Mouse (Mus musculus) fat pad, adult 2 months (tissue): ENCODE results near the gene Elac2.

Experiments
- DNase-seq: peaks from one replicate; pipeline ENCODE4 v3.0.0-alpha.2; 2011; ENCODE audit warnings: low read depth, low spot score; ENCODE audit errors: extremely low read depth

The Elac2 gene

GRCm38 (mm10) chr11:64978720-64979488 is at the start of gene Elac2:
TSS of gene Elac2 (plus strand) at chr11:64979038.
- peak; percentile 78 for DNase-seq

DNA sequence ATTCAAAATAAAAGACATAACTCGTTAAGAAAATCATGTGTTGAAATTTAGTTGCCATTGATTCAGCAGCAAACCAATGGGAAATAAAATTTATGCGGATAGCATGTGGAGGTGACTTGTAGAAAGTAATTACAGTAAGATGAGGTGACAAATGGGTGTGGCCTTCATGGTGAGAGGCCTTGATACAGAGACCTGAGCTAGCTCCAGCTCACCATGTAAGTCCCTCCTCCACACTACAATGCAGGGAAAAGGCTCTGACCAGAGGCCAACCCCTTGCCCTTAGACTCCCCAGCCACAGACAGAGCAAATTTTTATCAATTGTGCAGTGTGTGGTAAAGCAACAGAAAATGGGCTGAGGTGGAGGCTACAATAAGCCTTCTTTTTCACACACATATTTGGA is 49.7 kb upstream of the Elac2 start:
- DNase-seq: no peak

DNA sequence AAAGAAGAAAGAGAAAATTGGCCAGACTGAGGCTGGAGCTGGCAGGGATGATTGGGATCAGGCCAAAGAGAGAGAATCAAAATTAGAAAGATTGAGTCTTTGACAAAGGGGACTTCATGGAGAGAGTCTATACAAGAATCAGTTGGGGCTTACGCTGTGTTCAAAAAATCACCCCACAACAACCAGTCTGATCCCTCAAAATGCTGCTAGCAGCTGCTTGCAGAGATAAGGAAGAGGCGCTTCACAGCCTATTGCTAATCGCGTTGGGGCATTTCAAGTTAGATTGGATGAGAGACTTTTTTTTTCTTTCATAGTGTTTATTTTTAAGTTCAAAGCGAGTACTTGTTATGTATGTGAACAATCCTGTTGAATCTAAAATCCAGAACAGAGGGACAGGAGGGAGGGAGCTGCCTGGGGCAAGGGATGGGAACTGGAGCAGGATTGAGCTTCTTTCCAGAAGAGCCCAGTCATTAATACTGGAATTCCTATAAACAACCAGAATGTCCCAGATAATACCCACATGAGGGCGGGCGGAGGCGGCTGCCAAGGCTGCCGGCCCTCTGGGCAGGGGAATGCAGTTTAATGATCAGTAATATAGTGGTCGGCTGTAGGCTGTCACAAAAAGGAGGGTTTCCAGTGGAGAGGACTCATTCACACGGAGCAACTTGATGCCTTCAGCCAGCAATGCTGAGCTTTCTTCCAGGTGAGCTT is 47.6 kb upstream of the Elac2 start:
- DNase-seq: no peak

GRCm38 (mm10) chr11:64937226-64937625 is 41.6 kb upstream of the Elac2 start:
- DNase-seq: no peak

GRCm38 (mm10) chr11:64941193-64941592 is 37.6 kb upstream of the Elac2 start:
- no peak for DNase-seq

GRCm38 (mm10) chr11:64949782-64950181 is 29.1 kb upstream of the Elac2 start:
- DNase-seq: no peak

DNA sequence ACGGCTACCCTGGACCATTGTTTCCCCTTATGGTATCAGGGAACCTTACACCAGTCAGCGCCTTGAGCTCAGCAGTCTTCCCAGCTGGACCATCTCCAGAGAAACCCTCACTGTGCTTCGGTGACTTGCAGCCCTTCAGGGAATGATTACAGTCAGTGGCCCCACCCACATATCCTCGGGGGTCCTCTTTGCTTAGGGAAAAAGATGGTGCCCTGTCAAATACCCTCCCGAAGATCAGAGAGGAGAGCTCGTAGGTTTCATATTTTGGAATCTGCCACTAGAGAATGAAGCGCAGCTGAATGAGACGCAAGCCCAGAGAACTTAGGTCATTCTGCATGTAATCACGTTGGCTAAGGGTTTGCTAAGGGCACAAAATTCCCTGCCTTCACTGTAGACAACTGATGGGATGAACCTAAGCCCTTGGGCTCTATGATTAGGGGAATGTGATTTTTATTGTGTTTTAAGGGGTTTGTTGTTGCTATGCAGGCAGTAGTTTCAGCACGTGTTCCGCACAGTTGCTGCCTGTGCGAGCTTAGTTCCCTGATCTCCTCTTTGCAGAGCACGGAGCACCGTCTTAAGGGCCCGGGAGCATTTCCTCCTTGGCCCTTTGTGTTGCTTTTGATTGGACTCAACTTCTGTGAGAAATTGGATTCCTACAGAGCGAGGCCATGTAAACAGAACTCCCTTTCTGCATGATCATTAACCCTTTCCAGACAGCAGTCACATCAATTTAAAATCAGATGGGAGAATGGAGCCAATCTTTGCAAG is 21.7 kb upstream of the Elac2 start:
- no peak for DNase-seq

DNA sequence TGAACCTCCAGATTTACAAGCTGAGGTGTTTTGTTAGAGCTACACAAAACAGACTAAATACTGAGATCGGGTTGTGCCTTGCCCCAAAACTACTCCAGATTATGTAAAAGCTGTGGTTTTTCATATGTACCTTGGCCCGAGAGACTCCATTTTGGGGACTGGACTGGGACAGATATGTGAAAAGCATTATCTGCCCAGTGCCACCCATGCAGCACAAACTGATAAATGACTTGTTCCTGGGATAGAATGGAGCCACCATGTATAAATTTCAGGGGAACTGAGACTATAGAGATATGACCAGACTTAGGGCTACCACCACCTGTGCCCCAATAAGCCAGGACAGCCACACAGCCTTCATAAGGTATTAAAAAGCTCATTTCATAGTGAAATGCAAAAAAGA is 16.2 kb upstream of the Elac2 start:
- DNase-seq: no peak

GRCm38 (mm10) chr11:64968507-64968906 is 10.3 kb upstream of the Elac2 start:
- no peak for DNase-seq

DNA sequence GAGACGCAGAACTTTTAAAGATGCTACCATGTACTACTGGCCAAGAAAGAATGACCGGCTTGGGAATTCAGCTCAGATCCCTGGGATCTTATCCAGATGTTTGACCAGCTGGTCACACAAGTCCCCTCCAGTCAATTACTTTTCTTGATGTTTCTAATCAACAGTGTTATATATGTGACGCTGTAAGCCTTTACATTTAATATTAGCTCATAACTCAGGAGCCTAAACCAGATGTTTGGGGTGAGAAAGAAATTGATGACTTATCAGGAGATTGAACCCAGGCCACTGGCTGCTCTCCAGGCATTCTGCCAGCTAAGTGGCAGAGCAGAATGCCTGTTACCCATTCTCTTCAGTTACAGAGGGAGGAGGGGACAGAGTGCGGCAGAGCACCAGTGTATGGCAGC is 9.9 kb upstream of the Elac2 start:
- no peak for DNase-seq

GRCm38 (mm10) chr11:64971471-64971988 is 7.3 kb upstream of the Elac2 start:
- no peak for DNase-seq

GRCm38 (mm10) chr11:64972418-64972817 is 6.4 kb upstream of the Elac2 start:
- DNase-seq: no peak

DNA sequence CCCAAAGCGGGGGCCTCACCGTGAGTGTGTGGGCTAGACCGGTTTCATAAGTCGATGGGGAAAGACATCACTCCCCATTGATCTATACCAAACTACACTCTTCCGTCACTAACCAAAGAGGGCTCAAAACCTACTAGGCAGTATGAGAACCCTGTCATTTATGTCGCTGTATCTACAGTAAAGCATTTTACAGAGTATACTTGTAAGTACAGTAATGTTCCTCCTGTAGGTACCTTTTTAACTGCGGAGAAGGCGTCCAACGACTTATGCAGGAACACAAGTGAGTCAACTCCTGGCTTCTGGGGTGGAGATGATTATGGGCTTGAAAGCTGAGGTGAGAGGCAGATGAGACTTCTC is 629 bp downstream of the Elac2 start:
- DNase-seq: no peak

DNA sequence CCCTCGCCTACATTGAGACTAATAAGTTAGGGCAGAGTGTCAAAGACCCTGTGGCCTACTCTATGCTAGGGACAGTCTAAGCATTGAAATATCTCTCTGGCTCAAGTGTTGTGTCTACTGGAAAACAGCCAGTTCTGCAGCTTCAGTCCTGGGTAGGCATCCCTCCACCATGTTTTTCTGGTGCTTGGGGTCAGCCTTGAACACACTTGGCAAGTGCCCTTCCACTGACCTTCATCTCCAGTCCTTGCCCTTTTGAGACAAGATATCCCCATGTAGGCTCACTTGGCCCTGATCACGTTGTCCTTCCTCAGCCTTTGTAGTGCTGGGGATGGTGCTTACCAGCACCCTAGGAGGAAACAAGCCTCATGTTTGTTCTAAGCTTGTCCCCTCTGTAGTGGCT is 9.7 kb downstream of the Elac2 start:
- no peak for DNase-seq

- no peak for DNase-seq
Observed at GRCm38 (mm10) chr11:64998439-64998838, 19.6 kb downstream of the Elac2 start.

GRCm38 (mm10) chr11:64999685-65000084 is 20.8 kb downstream of the Elac2 start:
- no peak for DNase-seq

GRCm38 (mm10) chr11:65001729-65002128 is 22.9 kb downstream of the Elac2 start:
- DNase-seq: no peak

DNA sequence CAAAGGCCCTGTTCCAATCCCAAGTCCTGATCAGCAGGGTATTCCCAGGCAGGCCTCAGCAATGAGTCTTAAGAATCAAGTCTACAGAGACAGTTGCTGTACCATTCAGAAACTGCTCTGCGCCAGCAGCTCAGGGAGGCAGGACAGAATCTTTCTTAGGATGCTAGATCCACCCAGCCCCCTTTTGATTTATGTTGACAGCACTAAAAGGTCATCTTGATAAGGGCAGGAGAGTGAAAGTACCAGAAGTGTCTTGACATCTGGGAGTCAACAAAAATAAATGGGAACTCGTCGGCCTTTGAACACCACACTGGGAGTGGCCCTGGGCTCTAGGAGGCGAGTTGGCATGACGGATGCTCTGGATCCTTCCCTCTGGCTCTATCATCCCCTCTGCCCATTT is 24.8 kb downstream of the Elac2 start:
- no peak for DNase-seq

DNA sequence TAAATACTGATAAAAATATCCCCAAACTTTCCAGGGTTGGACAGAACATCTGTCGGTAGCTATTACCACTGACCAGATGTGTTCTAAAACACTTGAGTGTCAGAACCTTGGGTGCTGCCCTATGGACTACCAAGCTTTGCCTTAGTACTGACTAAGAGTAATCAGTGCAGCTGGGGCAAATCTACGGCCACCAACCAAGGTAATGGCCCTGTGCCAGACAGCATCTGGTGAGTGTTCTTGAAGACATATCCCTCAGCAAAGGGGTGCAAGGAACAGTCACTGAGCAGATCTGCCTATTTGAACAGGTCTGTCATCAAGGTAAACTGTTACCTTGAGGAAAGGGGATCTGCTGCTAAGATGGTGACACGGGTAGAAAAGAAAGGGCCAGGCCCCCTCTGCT is 26.0 kb downstream of the Elac2 start:
- no peak for DNase-seq

GRCm38 (mm10) chr11:65006047-65006446 is 27.2 kb downstream of the Elac2 start:
- DNase-seq: no peak

DNA sequence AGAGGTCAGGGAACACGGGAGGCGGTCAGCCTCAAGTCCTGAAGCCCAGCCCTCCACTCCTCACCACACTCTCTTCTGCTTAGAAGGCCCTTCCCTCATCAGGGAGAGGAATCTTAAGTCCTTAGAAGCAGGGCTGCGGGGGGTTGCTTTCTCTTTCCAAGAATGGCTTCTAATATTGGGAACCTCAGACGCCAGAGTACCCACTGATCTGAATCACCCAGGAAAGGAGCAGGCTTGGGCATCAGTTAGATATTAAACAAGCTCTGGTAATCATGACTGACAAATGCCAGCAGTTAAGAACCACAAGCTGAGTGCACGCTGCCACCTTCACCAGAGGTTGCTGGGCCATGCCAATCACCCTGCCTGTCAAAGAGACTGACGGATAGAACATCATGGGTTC is 35.1 kb downstream of the Elac2 start:
- DNase-seq: no peak

GRCm38 (mm10) chr11:65016754-65017153 is 37.9 kb downstream of the Elac2 start:
- DNase-seq: no peak
